Comparison of ENCODE assay signal across 9 mouse cellular contexts in the genomic region with DNA sequence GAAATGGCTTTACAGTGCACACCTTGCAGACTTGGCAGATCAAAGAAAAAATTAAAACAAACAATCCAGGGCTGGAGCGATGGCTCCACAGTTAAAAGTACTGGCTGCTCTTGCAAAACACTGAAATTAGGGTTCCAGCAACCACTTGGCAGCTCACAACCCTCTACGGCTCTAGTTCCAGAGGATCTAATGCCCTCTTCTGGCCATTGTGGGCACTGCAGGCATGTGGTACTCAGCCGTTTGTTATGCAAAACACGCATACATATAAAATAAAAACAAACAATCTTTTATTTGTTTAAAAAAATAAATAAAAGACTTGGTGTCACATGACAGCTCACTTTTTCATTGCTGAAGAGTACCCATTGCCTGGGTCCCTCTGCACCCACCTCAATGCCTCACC. TPM values are rescaled to one million over a fixed set of nuclear protein-coding genes. Genes with fewer than 3 reads are reported as not detected.
DNase-seq lines count a peak whose midpoint lies in the region; ATAC-seq and TF ChIP-seq lines count a peak whose summit lies in the region.
"Had no signal": no experiment of that assay in that cellular context is flagged by ENCODE, and none has a peak within 500 bp of the region (broad histone marks: within the 10 kb centered on the region; RNA-seq: fewer than 3 reads in every experiment).

No protein-coding gene starts in this region.

- TF ChIP-seq EP300 in liver, postnatal 0 days (IDR thresholded peaks at IDR 0.05; ENCODE audit: low read depth): no peak

- H3K27ac ChIP-seq in gastrocnemius, adult 2 months: no peak overlapping the region
- H3K27ac ChIP-seq in liver, postnatal 0 days (ENCODE audit: low read depth): peak overlapping the region; percentile 78

- peak; percentile 75 for DNase-seq in 416B (ENCODE audit: low read depth)
- peak; percentile 83 for DNase-seq in ES-CJ7 (ENCODE audit: low read depth, low spot score)
- peak; percentile 62 for DNase-seq in c-Kit-positive CD71-positive TER-119-positive erythroid progenitor cells, embryonic 14.5 days (ENCODE audit: low spot score)
- peak; percentile 82 for DNase-seq in gastrocnemius, adult 2 months
- peak; percentile 91 to 92 for DNase-seq in kidney, postnatal 4 days
- DNase-seq in liver, postnatal 0 days: peak; percentile 86
- DNase-seq in right cerebral cortex, postnatal 14 days: peak; percentile 82
- DNase-seq in yolk sac, embryonic 10.5 days (ENCODE audit: low spot score): peak; percentile 61

- no peaks in the 10 kb centered on the region for H3K27me3 ChIP-seq in liver, postnatal 0 days (ENCODE audit: insufficient read depth, low read length)

- H3K4me3 ChIP-seq in gastrocnemius, adult 2 months: no peak overlapping the region
- H3K4me3 ChIP-seq in liver, postnatal 0 days (ENCODE audit: low read depth, low read length): no peak overlapping the region

- H3K9ac ChIP-seq in liver, postnatal 0 days (replicated peaks): no peak overlapping the region

- no peak overlapping the region for H3K4me2 ChIP-seq in liver, postnatal 0 days (ENCODE audit: low read depth, low read length)

- TF ChIP-seq CTCF in gastrocnemius, adult 2 months (IDR thresholded peaks at IDR 0.05): peak; percentile 85
- TF ChIP-seq CTCF in liver, postnatal 0 days (IDR thresholded peaks at IDR 0.05; ENCODE audit: low read depth): peak; percentile 88

- 10% methylated on average over 4 of the region's 4 CpGs for WGBS in liver, postnatal 0 days (ENCODE audit: insufficient replicate concordance)

- peaks cover 3% of the 10 kb centered on the region; the same call in 1 of the 2 replicates for H3K4me1 ChIP-seq in liver, postnatal 0 days (ENCODE audit: insufficient read depth)

- peak; percentile 57 for ATAC-seq in liver, postnatal 0 days

- no peaks in the 10 kb centered on the region for H3K9me3 ChIP-seq in liver, postnatal 0 days (ENCODE audit: low read length)

- no peaks in the 10 kb centered on the region for H3K36me3 ChIP-seq in liver, postnatal 0 days (replicated peaks; ENCODE audit: insufficient read depth, low read length)

- intact Hi-C loops in gastrocnemius, adult 2 months (cut with DNase I): loop anchor here (5.0 kb wide), 1 partner anchor 120 kb away; no protein-coding TSS in a partner anchor

RNA-seq across cellular contexts. Expression of a gene that starts 0.7 kb away (rescaled TPM):
- not detected for total RNA-seq in gastrocnemius, adult 2 months (2021)
- polyA plus RNA-seq in liver, postnatal 0 days (2015; fragmentation: Nextera tagmentation; extraction: Ambion mirVana): 203 and 205 TPM in 2 replicates
- total RNA-seq: left cerebral cortex, adult 8-10 months had no signal

RNA-seq across cellular contexts. Expression of a gene that starts 34.6 kb away (rescaled TPM):
- not detected for total RNA-seq in gastrocnemius, adult 2 months (2021)
- polyA plus RNA-seq in liver, postnatal 0 days (2015; fragmentation: Nextera tagmentation; extraction: Ambion mirVana): 0.06 and 0.07 TPM in 2 replicates

RNA-seq across cellular contexts. Expression of a gene that starts 35.3 kb away (rescaled TPM):
- total RNA-seq in gastrocnemius, adult 2 months (2021): not detected
- polyA plus RNA-seq in liver, postnatal 0 days (2015; fragmentation: Nextera tagmentation; extraction: Ambion mirVana): 0.05 TPM in 1 of 2 replicates, not detected in the other

RNA-seq across cellular contexts. Expression of a gene that starts 42.1 kb away (rescaled TPM):
- under 1 TPM; 0.31 to 0.47 TPM for total RNA-seq in gastrocnemius, adult 2 months (2021)
- polyA plus RNA-seq in liver, postnatal 0 days (2015; fragmentation: Nextera tagmentation; extraction: Ambion mirVana): 1.0 and 1.1 TPM in 2 replicates

RNA-seq across cellular contexts. Expression of a gene that starts 47.4 kb away (rescaled TPM):
- 1 to 10 TPM in 1 of 2 experiments, under 1 TPM in 1; 0.94 to 1.2 TPM for total RNA-seq in gastrocnemius, adult 2 months (2021)
- 1.2 and 1.6 TPM in 2 replicates for polyA plus RNA-seq in liver, postnatal 0 days (2015; fragmentation: Nextera tagmentation; extraction: Ambion mirVana)
